Mouse (Mus musculus): ENCODE data around the gene Crp. TPM values are rescaled to one million over a fixed set of nuclear protein-coding genes. Genes with fewer than 3 reads are reported as not detected.

The Crp gene
- total RNA-seq, 1 experiment = not detected

DNA sequence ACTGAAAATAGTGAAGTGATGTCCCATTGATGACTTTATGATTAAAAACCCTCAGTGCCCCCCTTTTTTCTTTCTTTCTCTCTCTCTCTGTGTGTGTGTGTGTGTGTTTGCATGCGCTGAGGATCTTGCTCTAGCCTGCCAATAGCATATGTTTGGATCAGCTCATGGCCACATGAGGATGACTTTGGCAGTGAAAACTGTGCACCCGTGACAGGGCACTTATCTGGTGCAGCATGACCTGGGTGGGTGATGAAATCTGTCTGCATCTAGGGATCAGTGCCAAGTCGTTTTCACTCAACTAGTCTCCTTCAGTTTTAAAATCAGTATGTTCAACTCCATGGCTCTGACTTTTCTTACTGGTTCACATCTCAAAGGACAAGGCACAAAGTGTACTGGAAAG lies 12.7 kb upstream of the Crp start:
- in situ Hi-C loops (cut with MboI; ENCODE audit: low sequenced_read_pairs in 2 of 2, unreplicated experiment in 2 of 2) = no loop called here
- TF ChIP-seq HCFC1 (IDR thresholded peaks at IDR 0.05; ENCODE audit: borderline replicate concordance, insufficient read depth, low read length) (no peak), ZC3H11A (IDR thresholded peaks at IDR 0.05; ENCODE audit: borderline replicate concordance, low read depth, low read length) (no peak), CHD2 (IDR thresholded peaks at IDR 0.05; ENCODE audit: low read depth, low read length) (no peak), MAFK (IDR thresholded peaks at IDR 0.05; ENCODE audit: insufficient read depth, low read depth, low read length) (no peak), ZNF384 (IDR thresholded peaks at IDR 0.05; ENCODE audit: low read depth, low read length) (no peak)

DNA sequence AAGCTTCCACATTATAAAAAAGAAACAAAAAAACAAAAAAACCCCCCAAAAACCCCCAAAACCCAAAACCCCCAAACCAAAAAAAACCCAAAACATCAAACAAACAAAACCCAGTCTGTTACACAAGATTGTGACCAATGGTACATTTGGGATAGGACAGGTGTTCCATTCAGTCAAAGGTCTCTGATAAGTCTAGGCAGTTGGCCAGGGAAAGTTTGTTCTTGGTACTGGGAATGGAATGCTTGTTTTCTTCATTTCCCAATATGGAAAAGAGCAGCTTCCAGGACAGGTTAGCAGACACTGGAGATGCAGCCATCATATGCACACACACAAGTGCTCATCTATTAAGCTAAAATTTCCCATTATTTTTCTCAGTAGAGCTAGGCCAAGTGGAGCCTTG lies 433 bp upstream of the Crp start:
- Histone ChIP-seq H3K4me1 (ENCODE audit: control insufficient read depth in 2 of 2, insufficient read depth in 2 of 2, low read length in 2 of 2, poor library complexity in 1 of 2) (peaks cover 0 to 3% of the 10 kb centered on the region in 2 experiments; a peak in 1 of 4 replicates), H3K36me3 (ENCODE audit: control insufficient read depth, insufficient read depth, low read length, poor library complexity, severe bottlenecking) (no peaks in the 10 kb centered on the region), H3K4me3 (ENCODE audit: insufficient read depth in 1 of 2, low read depth in 1 of 2, low read length in 2 of 2, poor library complexity in 1 of 2, severe bottlenecking in 1 of 2) (no peak overlapping the region), H3K9ac (ENCODE audit: insufficient read depth, low read depth, low read length, poor library complexity, severe bottlenecking) (no peak overlapping the region), H3K27ac (ENCODE audit: insufficient read depth, low read depth, low read length, poor library complexity, severe bottlenecking) (no peak overlapping the region), H3K9me3 (ENCODE audit: control insufficient read depth, insufficient read depth, low read depth, low read length) (no peaks in the 10 kb centered on the region)
- TF ChIP-seq ZC3H11A (IDR thresholded peaks at IDR 0.05; ENCODE audit: borderline replicate concordance, low read depth, low read length) (no peak), CHD2 (IDR thresholded peaks at IDR 0.05; ENCODE audit: low read depth, low read length) (no peak), ZNF384 (IDR thresholded peaks at IDR 0.05; ENCODE audit: low read depth, low read length) (no peak), HCFC1 (IDR thresholded peaks at IDR 0.05; ENCODE audit: borderline replicate concordance, insufficient read depth, low read length) (no peak), MAFK (IDR thresholded peaks at IDR 0.05; ENCODE audit: insufficient read depth, low read depth, low read length) (no peak)
- in situ Hi-C loops (cut with MboI; ENCODE audit: low sequenced_read_pairs in 2 of 2, unreplicated experiment in 2 of 2) = no loop called here
- DNase-seq (ENCODE audit: low read depth, low spot score) = no peak

More for the DNA sequence above, 12.7 kb upstream of the Crp start:
- Histone ChIP-seq H3K36me3 (ENCODE audit: control insufficient read depth, insufficient read depth, low read length, poor library complexity, severe bottlenecking) (no peaks in the 10 kb centered on the region), H3K9me3 (ENCODE audit: control insufficient read depth, insufficient read depth, low read depth, low read length) (no peaks in the 10 kb centered on the region), H3K4me1 (ENCODE audit: control insufficient read depth in 2 of 2, insufficient read depth in 2 of 2, low read length in 2 of 2, poor library complexity in 1 of 2) (peaks cover 0 to 2% of the 10 kb centered on the region in 2 experiments; a peak in 1 of 4 replicates), H3K27ac (ENCODE audit: insufficient read depth, low read depth, low read length, poor library complexity, severe bottlenecking) (no peak overlapping the region), H3K9ac (ENCODE audit: insufficient read depth, low read depth, low read length, poor library complexity, severe bottlenecking) (no peak overlapping the region), H3K4me3 (ENCODE audit: insufficient read depth in 1 of 2, low read depth in 1 of 2, low read length in 2 of 2, poor library complexity in 1 of 2, severe bottlenecking in 1 of 2) (no peak overlapping the region)
- DNase-seq (ENCODE audit: low read depth, low spot score) = no peak

DNA sequence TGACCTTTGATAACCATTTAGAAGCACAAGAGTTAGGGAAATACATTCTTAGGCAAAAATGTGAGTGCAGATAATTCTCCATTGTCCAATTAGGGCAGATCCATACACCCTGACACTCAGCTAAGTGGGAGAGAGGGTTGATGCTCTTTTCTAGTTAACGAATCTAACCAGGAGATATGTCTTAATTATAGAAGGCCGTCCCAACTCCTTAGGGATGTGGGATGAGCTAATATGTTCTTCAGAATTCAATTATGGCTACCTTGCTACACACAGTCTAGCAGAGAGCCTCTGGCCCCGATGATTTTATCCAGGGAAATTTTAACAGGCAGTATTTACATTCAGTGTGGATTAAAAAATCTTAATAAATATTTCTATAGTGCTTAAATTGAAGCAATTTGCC lies 3.0 kb downstream of the Crp start:
- no peak for TF ChIP-seq MAFK (IDR thresholded peaks at IDR 0.05; ENCODE audit: insufficient read depth, low read depth, low read length)
- no peak for TF ChIP-seq HCFC1 (IDR thresholded peaks at IDR 0.05; ENCODE audit: borderline replicate concordance, insufficient read depth, low read length)
- TF ChIP-seq CHD2 (IDR thresholded peaks at IDR 0.05; ENCODE audit: low read depth, low read length) = no peak
- Histone ChIP-seq H3K4me3 (ENCODE audit: insufficient read depth in 1 of 2, low read depth in 1 of 2, low read length in 2 of 2, poor library complexity in 1 of 2, severe bottlenecking in 1 of 2) (no peak overlapping the region), H3K9me3 (ENCODE audit: control insufficient read depth, insufficient read depth, low read depth, low read length) (no peaks in the 10 kb centered on the region), H3K9ac (ENCODE audit: insufficient read depth, low read depth, low read length, poor library complexity, severe bottlenecking) (no peak overlapping the region), H3K36me3 (ENCODE audit: control insufficient read depth, insufficient read depth, low read length, poor library complexity, severe bottlenecking) (no peaks in the 10 kb centered on the region), H3K4me1 (ENCODE audit: control insufficient read depth in 2 of 2, insufficient read depth in 2 of 2, low read length in 2 of 2, poor library complexity in 1 of 2) (peaks cover 0 to 3% of the 10 kb centered on the region in 2 experiments; a peak in 1 of 4 replicates), H3K27ac (ENCODE audit: insufficient read depth, low read depth, low read length, poor library complexity, severe bottlenecking) (no peak overlapping the region)
- in situ Hi-C loops (cut with MboI; ENCODE audit: low sequenced_read_pairs in 2 of 2, unreplicated experiment in 2 of 2) = no loop called here
- no peak for DNase-seq (ENCODE audit: low read depth, low spot score)

DNA sequence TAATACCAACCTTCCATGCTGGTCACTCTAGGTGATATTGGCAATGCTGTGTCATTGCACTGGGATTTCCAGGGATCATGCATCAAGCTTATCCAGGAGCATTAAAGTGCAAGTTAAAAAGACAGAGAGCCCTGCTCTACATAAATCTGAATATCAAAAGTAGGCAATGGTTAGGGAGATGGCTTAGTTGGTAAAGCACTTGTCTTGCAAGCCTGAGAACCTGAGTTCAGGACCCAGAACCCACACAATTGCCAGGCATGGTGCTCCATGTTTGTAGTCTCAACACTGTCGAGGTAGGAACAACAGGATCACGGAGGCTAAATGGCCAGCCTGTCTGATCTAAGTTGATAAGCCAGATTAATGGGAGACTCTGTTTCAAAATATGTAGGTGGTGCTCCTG lies 3.5 kb downstream of the Crp start:
- Histone ChIP-seq H3K9me3 (ENCODE audit: control insufficient read depth, insufficient read depth, low read depth, low read length) (no peaks in the 10 kb centered on the region), H3K4me3 (ENCODE audit: insufficient read depth in 1 of 2, low read depth in 1 of 2, low read length in 2 of 2, poor library complexity in 1 of 2, severe bottlenecking in 1 of 2) (no peak overlapping the region), H3K36me3 (ENCODE audit: control insufficient read depth, insufficient read depth, low read length, poor library complexity, severe bottlenecking) (no peaks in the 10 kb centered on the region), H3K4me1 (ENCODE audit: control insufficient read depth in 2 of 2, insufficient read depth in 2 of 2, low read length in 2 of 2, poor library complexity in 1 of 2) (peaks cover 0 to 3% of the 10 kb centered on the region in 2 experiments; a peak in 1 of 4 replicates), H3K9ac (ENCODE audit: insufficient read depth, low read depth, low read length, poor library complexity, severe bottlenecking) (no peak overlapping the region), H3K27ac (ENCODE audit: insufficient read depth, low read depth, low read length, poor library complexity, severe bottlenecking) (no peak overlapping the region)
- DNase-seq (ENCODE audit: low read depth, low spot score) = peak; percentile 25
- no peak for TF ChIP-seq ZNF384 (IDR thresholded peaks at IDR 0.05; ENCODE audit: low read depth, low read length)
- no peak for TF ChIP-seq HCFC1 (IDR thresholded peaks at IDR 0.05; ENCODE audit: borderline replicate concordance, insufficient read depth, low read length)
- TF ChIP-seq ZC3H11A (IDR thresholded peaks at IDR 0.05; ENCODE audit: borderline replicate concordance, low read depth, low read length) = no peak
- no peak for TF ChIP-seq CHD2 (IDR thresholded peaks at IDR 0.05; ENCODE audit: low read depth, low read length)
- TF ChIP-seq MAFK (IDR thresholded peaks at IDR 0.05; ENCODE audit: insufficient read depth, low read depth, low read length) = no peak
- in situ Hi-C loops (cut with MboI; ENCODE audit: low sequenced_read_pairs in 2 of 2, unreplicated experiment in 2 of 2) = no loop called here

DNA sequence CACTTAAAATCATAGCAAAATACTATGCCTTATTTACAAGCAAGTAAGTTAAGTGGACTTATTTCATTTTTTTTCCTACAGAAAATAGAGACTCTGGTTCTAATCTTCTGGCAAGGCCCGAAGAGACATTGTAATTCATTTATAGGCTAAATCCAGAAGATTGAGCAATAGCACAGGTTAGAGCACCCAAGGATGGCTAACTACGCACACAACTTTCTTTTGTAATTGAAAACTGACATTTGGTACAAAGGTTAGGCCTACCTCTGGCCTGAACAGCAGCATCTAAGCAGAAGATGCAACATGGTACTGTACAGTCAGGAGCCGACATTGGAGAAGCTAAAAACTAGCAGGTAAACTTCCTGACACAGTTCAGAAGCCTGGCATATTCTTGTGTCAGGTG lies 4.0 kb downstream of the Crp start:
- in situ Hi-C loops (cut with MboI; ENCODE audit: low sequenced_read_pairs in 2 of 2, unreplicated experiment in 2 of 2) = no loop called here
- Histone ChIP-seq H3K4me1 (ENCODE audit: control insufficient read depth in 2 of 2, insufficient read depth in 2 of 2, low read length in 2 of 2, poor library complexity in 1 of 2) (peaks cover 0 to 3% of the 10 kb centered on the region in 2 experiments; a peak in 1 of 4 replicates), H3K36me3 (ENCODE audit: control insufficient read depth, insufficient read depth, low read length, poor library complexity, severe bottlenecking) (no peaks in the 10 kb centered on the region), H3K9ac (ENCODE audit: insufficient read depth, low read depth, low read length, poor library complexity, severe bottlenecking) (no peak overlapping the region), H3K9me3 (ENCODE audit: control insufficient read depth, insufficient read depth, low read depth, low read length) (no peaks in the 10 kb centered on the region), H3K27ac (ENCODE audit: insufficient read depth, low read depth, low read length, poor library complexity, severe bottlenecking) (no peak overlapping the region), H3K4me3 (ENCODE audit: insufficient read depth in 1 of 2, low read depth in 1 of 2, low read length in 2 of 2, poor library complexity in 1 of 2, severe bottlenecking in 1 of 2) (no peak overlapping the region)
- TF ChIP-seq ZNF384 (IDR thresholded peaks at IDR 0.05; ENCODE audit: low read depth, low read length) (no peak), MAFK (IDR thresholded peaks at IDR 0.05; ENCODE audit: insufficient read depth, low read depth, low read length) (no peak), HCFC1 (IDR thresholded peaks at IDR 0.05; ENCODE audit: borderline replicate concordance, insufficient read depth, low read length) (no peak), CHD2 (IDR thresholded peaks at IDR 0.05; ENCODE audit: low read depth, low read length) (no peak), ZC3H11A (IDR thresholded peaks at IDR 0.05; ENCODE audit: borderline replicate concordance, low read depth, low read length) (no peak)
- DNase-seq (ENCODE audit: low read depth, low spot score) = no peak
